ENCODE assay signal across 21 mouse cellular contexts in genomic region chr3:121821559-121822143, GRCm38 (mm10). TPM values are rescaled to one million over a fixed set of nuclear protein-coding genes. Genes with fewer than 3 reads are reported as not detected.
DNase-seq lines count a peak whose midpoint lies in the region; ATAC-seq and TF ChIP-seq lines count a peak whose summit lies in the region.
"Had no signal": no experiment of that assay in that cellular context is flagged by ENCODE, and none has a peak within 500 bp of the region (broad histone marks: within the 10 kb centered on the region; RNA-seq: fewer than 3 reads in every experiment).

No protein-coding gene starts in this region.

- TF ChIP-seq EP300 in lung, postnatal 0 days (IDR thresholded peaks at IDR 0.05) = no peak

- 48% methylated on average over 8 of the region's 8 CpGs for WGBS in lung, postnatal 0 days
- WGBS in intestine, embryonic 16.5 days = 50% methylated on average over 8 of the region's 8 CpGs
- 57% methylated on average over 8 of the region's 8 CpGs for WGBS in liver, embryonic 13.5 days (ENCODE audit: insufficient replicate concordance)
- WGBS in stomach, embryonic 16.5 days = 54% methylated on average over 8 of the region's 8 CpGs
- WGBS in forebrain, embryonic 13.5 days = 93% methylated on average over 8 of the region's 8 CpGs

- H3K9ac ChIP-seq in lung, postnatal 0 days (replicated peaks; ENCODE audit: low read depth) = no peak overlapping the region
- no peak overlapping the region for H3K9ac ChIP-seq in intestine, embryonic 16.5 days (ENCODE audit: low read depth, low read length)
- no peak overlapping the region for H3K9ac ChIP-seq in liver, embryonic 13.5 days
- no peak overlapping the region for H3K9ac ChIP-seq in stomach, embryonic 16.5 days (ENCODE audit: low read length)
- no peak overlapping the region for H3K9ac ChIP-seq in forebrain, embryonic 13.5 days
- H3K9ac ChIP-seq: neural tube, embryonic 15.5 days; stomach, embryonic 15.5 days had no signal

- TF ChIP-seq CTCF in lung, postnatal 0 days (IDR thresholded peaks at IDR 0.05) = no peak

- no peaks in the 10 kb centered on the region for H3K36me3 ChIP-seq in lung, postnatal 0 days (ENCODE audit: insufficient read depth, low read length)
- no peaks in the 10 kb centered on the region for H3K36me3 ChIP-seq in intestine, embryonic 16.5 days (ENCODE audit: control insufficient read depth, insufficient read depth, low read length)
- no peaks in the 10 kb centered on the region for H3K36me3 ChIP-seq in liver, embryonic 13.5 days
- no peaks in the 10 kb centered on the region for H3K36me3 ChIP-seq in stomach, embryonic 16.5 days (ENCODE audit: control insufficient read depth, insufficient read depth, low read length)
- H3K36me3 ChIP-seq in forebrain, embryonic 13.5 days (ENCODE audit: poor library complexity, severe bottlenecking) = no peaks in the 10 kb centered on the region
- H3K36me3 ChIP-seq: hindbrain, embryonic 10.5 days; neural tube, embryonic 15.5 days; stomach, embryonic 15.5 days had no signal

- H3K9me3 ChIP-seq in lung, postnatal 0 days (ENCODE audit: low read length) = no peaks in the 10 kb centered on the region
- H3K9me3 ChIP-seq in intestine, embryonic 16.5 days (ENCODE audit: control insufficient read depth, low read length) = no peaks in the 10 kb centered on the region
- no peaks in the 10 kb centered on the region for H3K9me3 ChIP-seq in liver, embryonic 13.5 days (replicated peaks)
- H3K9me3 ChIP-seq in stomach, embryonic 16.5 days (replicated peaks; ENCODE audit: control insufficient read depth, low read length) = no peaks in the 10 kb centered on the region
- no peaks in the 10 kb centered on the region for H3K9me3 ChIP-seq in forebrain, embryonic 13.5 days (replicated peaks)
- H3K9me3 ChIP-seq: hindbrain, embryonic 10.5 days; neural tube, embryonic 15.5 days; stomach, embryonic 15.5 days had no signal

- no peak overlapping the region for H3K4me3 ChIP-seq in lung, postnatal 0 days (ENCODE audit: low read depth, low read length)
- H3K4me3 ChIP-seq in intestine, embryonic 16.5 days (ENCODE audit: low read length) = no peak overlapping the region
- H3K4me3 ChIP-seq in liver, embryonic 13.5 days (replicated peaks) = no peak overlapping the region
- no peak overlapping the region for H3K4me3 ChIP-seq in stomach, embryonic 16.5 days (replicated peaks; ENCODE audit: low read length)
- no peak overlapping the region for H3K4me3 ChIP-seq in forebrain, embryonic 13.5 days
- H3K4me3 ChIP-seq: hindbrain, embryonic 10.5 days; neural tube, embryonic 15.5 days; stomach, embryonic 15.5 days had no signal

- DNase-seq in lung, postnatal 0 days (ENCODE audit: low spot score) = peak; percentile 44
- no peak for DNase-seq in lung, postnatal 14 days
- no peak for DNase-seq in liver, embryonic 13.5 days
- no peak for DNase-seq in testis, postnatal 14 days (ENCODE audit: low spot score)
- DNase-seq: cerebellum, adult 11 months; cerebellum, postnatal 10 days; gastrocnemius, postnatal 10 days; kidney, adult 11 months; kidney, postnatal 4 days; layer of hippocampus, adult 9-11 months; right cerebral cortex, postnatal 14 days had no signal

- H3K27me3 ChIP-seq in lung, postnatal 0 days (replicated peaks; ENCODE audit: insufficient read depth, low read length) = no peaks in the 10 kb centered on the region
- H3K27me3 ChIP-seq in intestine, embryonic 16.5 days (replicated peaks; ENCODE audit: control insufficient read depth, insufficient read depth, low read length) = no peaks in the 10 kb centered on the region
- H3K27me3 ChIP-seq in liver, embryonic 13.5 days = no peaks in the 10 kb centered on the region
- no peaks in the 10 kb centered on the region for H3K27me3 ChIP-seq in stomach, embryonic 16.5 days (ENCODE audit: control insufficient read depth, insufficient read depth, low read length)
- no peaks in the 10 kb centered on the region for H3K27me3 ChIP-seq in forebrain, embryonic 13.5 days
- H3K27me3 ChIP-seq: neural tube, embryonic 15.5 days; stomach, embryonic 15.5 days had no signal

- ATAC-seq in lung, postnatal 0 days = peak; percentile 35; the same call in 1 of the 2 replicates
- ATAC-seq in intestine, embryonic 16.5 days = peak; percentile 25; the same call in 1 of the 2 replicates
- ATAC-seq in liver, embryonic 13.5 days (ENCODE audit: low read depth) = 0 out of 2 replicates have a peak, but pooled peaks have one; percentile 31
- ATAC-seq in stomach, embryonic 16.5 days (ENCODE audit: insufficient read depth, low FRiP score) = peak; percentile 56; the same call in 1 of the 2 replicates
- no peak for ATAC-seq in forebrain, embryonic 13.5 days
- ATAC-seq: forebrain, embryonic 14.5 days; hindbrain, embryonic 16.5 days had no signal

- H3K4me2 ChIP-seq in lung, postnatal 0 days (replicated peaks; ENCODE audit: low read depth, low read length) = no peak overlapping the region
- no peak overlapping the region for H3K4me2 ChIP-seq in intestine, embryonic 16.5 days (ENCODE audit: low read depth, low read length)
- H3K4me2 ChIP-seq in liver, embryonic 13.5 days = no peak overlapping the region
- no peak overlapping the region for H3K4me2 ChIP-seq in stomach, embryonic 16.5 days (ENCODE audit: low read depth, low read length)
- no peak overlapping the region for H3K4me2 ChIP-seq in forebrain, embryonic 13.5 days
- H3K4me2 ChIP-seq: heart, embryonic 11.5 days; neural tube, embryonic 15.5 days; stomach, embryonic 15.5 days had no signal

- no peaks in the 10 kb centered on the region for H3K4me1 ChIP-seq in lung, postnatal 0 days (ENCODE audit: insufficient read depth, low read depth, low read length)
- H3K4me1 ChIP-seq in intestine, embryonic 16.5 days (ENCODE audit: control insufficient read depth, insufficient read depth, low read length) = peaks cover 4% of the 10 kb centered on the region
- H3K4me1 ChIP-seq in liver, embryonic 13.5 days (replicated peaks) = peaks cover 23% of the 10 kb centered on the region; the same call in 1 of the 2 replicates
- peaks cover 3% of the 10 kb centered on the region for H3K4me1 ChIP-seq in stomach, embryonic 16.5 days (ENCODE audit: control insufficient read depth, insufficient read depth, low read length)
- 0 out of 2 replicates have a peak, but pooled peaks cover 4% of the 10 kb centered on the region for H3K4me1 ChIP-seq in forebrain, embryonic 13.5 days
- H3K4me1 ChIP-seq: hindbrain, embryonic 10.5 days; neural tube, embryonic 15.5 days had no signal

- no peak overlapping the region for H3K27ac ChIP-seq in lung, postnatal 0 days (ENCODE audit: low read length)
- H3K27ac ChIP-seq in intestine, embryonic 16.5 days (ENCODE audit: low read length) = no peak overlapping the region
- H3K27ac ChIP-seq in liver, embryonic 13.5 days = peak overlapping the region; percentile 29
- H3K27ac ChIP-seq in stomach, embryonic 16.5 days (ENCODE audit: low read length) = peak overlapping the region; percentile 36; the same call in 1 of the 2 replicates
- no peak overlapping the region for H3K27ac ChIP-seq in forebrain, embryonic 13.5 days
- H3K27ac ChIP-seq: hindbrain, embryonic 10.5 days; macrophage; neural tube, embryonic 15.5 days; stomach, embryonic 15.5 days had no signal

RNA-seq across cellular contexts. Expression of gene Abcd3, which starts 6.5 kb away (rescaled TPM):
- 94.1 and 100 TPM in 2 replicates for polyA plus RNA-seq in lung, postnatal 0 days (2015; fragmentation: Nextera tagmentation; extraction: Ambion mirVana)
- polyA plus RNA-seq in intestine, embryonic 16.5 days (2015; fragmentation: Nextera tagmentation; extraction: Ambion mirVana) = 63.1 and 66.5 TPM in 2 replicates
- 20.7 and 27.9 TPM in 2 replicates for polyA plus RNA-seq in liver, embryonic 13.5 days (2015; fragmentation: Nextera tagmentation; extraction: Ambion mirVana)
- 90.5 and 95.6 TPM in 2 replicates for polyA plus RNA-seq in stomach, embryonic 16.5 days (2015; fragmentation: Nextera tagmentation; extraction: Ambion mirVana)
- polyA plus RNA-seq in forebrain, embryonic 13.5 days (2015; fragmentation: Nextera tagmentation; extraction: Ambion mirVana) = 60.1 and 64.1 TPM in 2 replicates

Comparison
In these comparisons a context has a peak if more than half of its experiments do, and no peak if none do; other contexts are left out.
1. H3K27ac ChIP-seq: peak in liver, embryonic 13.5 days (single experiment) and stomach, embryonic 16.5 days (single experiment); none in lung, postnatal 0 days (single experiment), intestine, embryonic 16.5 days (single experiment) and forebrain, embryonic 13.5 days (single experiment).